Mouse (Mus musculus) limb, embryonic 13.5 days (tissue): ENCODE measurements around the gene Lrrc51. TPM values are rescaled to one million over a fixed set of nuclear protein-coding genes. Genes with fewer than 3 reads are reported as not detected.

Source experiments
- ATAC-seq: fragments of 200-750 bp; cut with Nextera tagmentation; 2 replicates; pipeline ENCODE4 v1.8.0; 2017; ENCODE audit warnings: low read depth, moderate number of reproducible peaks, moderate TSS enrichment; ENCODE audit not compliant: low FRiP score
- H3K27ac ChIP-seq: fragments of 300-500 bp; sonication (generic); 2 replicates; pipeline ENCODE4 v1.5.1; 2015; ENCODE audit warnings: inconsistent platforms, mild to moderate bottlenecking, moderate library complexity
- H3K27me3 ChIP-seq: fragments of 300-500 bp; sonication (generic); 2 replicates; pipeline ENCODE4 v1.6.1; 2015; ENCODE audit warnings: mild to moderate bottlenecking, inconsistent platforms
- H3K36me3 ChIP-seq: fragments of 300-500 bp; sonication (generic); 2 replicates; pipeline ENCODE4 v1.6.1; 2015; ENCODE audit warnings: inconsistent platforms, mild to moderate bottlenecking, moderate library complexity
- H3K4me1 ChIP-seq: fragments of 300-500 bp; sonication (generic); 2 replicates; pipeline ENCODE4 v1.6.1; 2015; ENCODE audit warnings: inconsistent platforms
- H3K4me2 ChIP-seq: fragments of 300-500 bp; sonication (generic); replicated peaks from 2 replicates; pipeline ENCODE4 v1.6.1; 2015; ENCODE audit warnings: inconsistent platforms, mild to moderate bottlenecking, moderate library complexity
- H3K4me3 ChIP-seq: fragments of 300-500 bp; sonication (generic); 2 replicates; pipeline ENCODE4 v1.5.1; 2015; ENCODE audit warnings: moderate library complexity, mild to moderate bottlenecking, inconsistent platforms
- H3K9ac ChIP-seq: fragments of 300-500 bp; sonication (generic); 2 replicates; pipeline ENCODE4 v1.6.1; 2015; ENCODE audit warnings: mild to moderate bottlenecking, inconsistent platforms
- H3K9me3 ChIP-seq: fragments of 300-500 bp; sonication (generic); 2 replicates; pipeline ENCODE4 v1.6.1; 2016; ENCODE audit warnings: inconsistent platforms
- WGBS: fragments of 180-500 bp; shearing (Covaris S2); methylation state at CpG from one replicate; pipeline ENCODE4 v1.1.7; 2015; 5-methylcytosine and 5-hydroxymethylcytosine counted together
- polyA plus RNA-seq: library from polyadenylated mRNA; unstranded; fragments of >200 nt; fragmentation: Nextera tagmentation; extraction: Ambion mirVana; gene quantifications from 2 replicates; pipeline ENCODE4 v1.2.1, GENCODE M21; 2015

Gene Lrrc51
- 8.2 and 13.4 TPM in 2 replicates for polyA plus RNA-seq

DNA sequence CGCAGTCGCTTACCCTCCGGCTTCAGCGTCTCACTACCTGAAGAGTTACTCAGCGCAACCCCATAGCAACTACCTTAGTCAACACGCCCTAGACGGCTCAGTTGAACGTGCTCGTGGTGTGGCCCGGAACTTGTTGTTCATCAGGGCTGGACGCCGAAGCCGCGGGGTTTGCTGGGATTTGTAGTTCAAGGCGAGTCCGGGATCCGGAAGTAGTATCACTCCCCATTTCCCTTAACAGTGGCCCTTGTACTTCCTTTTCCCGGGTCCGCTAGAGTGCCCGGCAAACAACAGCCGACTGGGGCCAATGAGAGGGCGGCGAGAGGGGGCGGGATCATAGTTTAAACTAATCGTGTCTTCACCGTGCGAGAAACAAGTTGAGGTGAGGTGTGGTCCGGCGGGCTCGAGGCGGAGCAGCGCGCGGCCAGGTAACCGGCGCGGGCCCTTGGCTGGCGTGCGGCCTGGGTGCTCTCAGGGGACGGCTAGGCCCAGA lies at the start of gene Lrrc51, which contains the start of gene Numa1:
Gene Lrrc51 (minus strand): TSS at position 145 of the 490 bp plus-strand sequence.
Gene Numa1 (plus strand): TSS at position 361 of the 490 bp plus-strand sequence.
- peak within 1 kb of the TSS; percentile 75 for H3K4me2 ChIP-seq
- peak within 1 kb of the TSS; percentile 77 for H3K4me3 ChIP-seq
- H3K36me3 ChIP-seq = 0 out of 2 replicates have a peak, but pooled peaks cover 4% of the 10 kb centered on the region
- H3K27ac ChIP-seq = peak within 1 kb of the TSS; percentile 77
- WGBS = under 1% methylated on average over 40 of the region's 40 CpGs
- peaks cover 22% of the 10 kb centered on the region for H3K4me1 ChIP-seq
- no peaks in the 10 kb centered on the region for H3K9me3 ChIP-seq
- ATAC-seq = peak; percentile 99
- no peaks in the 10 kb centered on the region for H3K27me3 ChIP-seq
- H3K9ac ChIP-seq = peak within 1 kb of the TSS; percentile 81

DNA sequence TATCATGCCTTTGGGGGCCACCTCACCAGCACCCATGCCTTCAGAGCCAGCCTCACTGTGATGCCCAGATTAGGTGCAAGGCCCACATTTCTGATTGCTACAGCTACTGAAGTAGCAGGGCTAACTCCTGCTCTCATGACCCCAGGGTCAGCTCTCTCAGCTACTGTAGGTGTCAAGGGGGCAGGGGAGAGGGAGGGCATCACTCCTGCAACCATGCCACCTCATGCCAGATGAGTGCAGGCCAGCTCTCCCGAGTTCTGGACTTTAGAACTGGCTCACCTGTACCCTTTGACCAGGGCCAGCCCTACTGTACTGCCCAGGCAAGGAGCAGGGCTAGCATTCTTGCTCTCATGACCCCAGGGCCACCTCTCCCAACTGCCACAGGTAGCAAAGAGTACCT lies 49.0 kb upstream of the Lrrc51 start:
- H3K9ac ChIP-seq = no peak overlapping the region
- no peak for ATAC-seq
- no peaks in the 10 kb centered on the region for H3K4me1 ChIP-seq
- 85% methylated on average over 1 of the region's 1 CpGs for WGBS
- H3K27me3 ChIP-seq = no peaks in the 10 kb centered on the region
- H3K4me3 ChIP-seq = no peak overlapping the region
- peaks cover 57% of the 10 kb centered on the region for H3K36me3 ChIP-seq
- no peaks in the 10 kb centered on the region for H3K9me3 ChIP-seq
- no peak overlapping the region for H3K27ac ChIP-seq
- no peak overlapping the region for H3K4me2 ChIP-seq

GRCm38 (mm10) chr7:101974505-101974904 lies 40.8 kb upstream of the Lrrc51 start:
- peaks cover 42% of the 10 kb centered on the region for H3K4me1 ChIP-seq
- H3K9ac ChIP-seq = no peak overlapping the region
- no peak overlapping the region for H3K4me3 ChIP-seq
- no peak for ATAC-seq
- H3K27ac ChIP-seq = peak overlapping the region; percentile 79
- no peaks in the 10 kb centered on the region for H3K9me3 ChIP-seq
- no peaks in the 10 kb centered on the region for H3K27me3 ChIP-seq
- WGBS = 15% methylated on average over 2 of the region's 2 CpGs
- H3K36me3 ChIP-seq = peaks cover 25% of the 10 kb centered on the region
- H3K4me2 ChIP-seq = peak overlapping the region; percentile 77

DNA sequence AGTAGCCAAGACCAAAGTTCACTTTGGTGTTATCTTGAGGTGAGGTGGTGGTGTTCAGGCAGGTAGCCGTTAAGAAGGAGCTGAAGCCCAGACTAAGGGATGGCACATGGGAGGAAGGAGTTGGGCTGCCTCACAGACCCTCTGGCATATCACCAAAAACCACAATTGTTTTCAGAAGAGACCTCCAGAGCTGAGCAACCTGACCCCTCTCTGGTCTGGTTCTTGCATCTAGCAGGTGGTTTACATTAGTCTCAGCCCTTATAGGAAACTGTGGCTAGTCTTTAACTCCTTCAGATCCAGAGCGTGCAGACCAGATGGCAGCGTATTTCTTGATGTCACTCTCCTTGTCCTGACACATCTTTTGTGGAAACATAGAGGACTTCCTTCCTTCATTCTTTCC lies 40.0 kb upstream of the Lrrc51 start:
- H3K4me2 ChIP-seq = peak overlapping the region; percentile 77
- no peak overlapping the region; the same call in 1 of the 2 replicates for H3K9ac ChIP-seq
- no peak for ATAC-seq
- H3K36me3 ChIP-seq = peaks cover 22% of the 10 kb centered on the region
- peak overlapping the region; percentile 79 for H3K27ac ChIP-seq
- H3K4me3 ChIP-seq = no peak overlapping the region
- WGBS = 19% methylated on average over 3 of the region's 3 CpGs
- H3K4me1 ChIP-seq = peaks cover 46% of the 10 kb centered on the region
- no peaks in the 10 kb centered on the region for H3K9me3 ChIP-seq
- no peaks in the 10 kb centered on the region for H3K27me3 ChIP-seq

GRCm38 (mm10) chr7:101971721-101972120 lies 38.0 kb upstream of the Lrrc51 start:
- H3K9me3 ChIP-seq = no peaks in the 10 kb centered on the region
- H3K9ac ChIP-seq = peak overlapping the region; percentile 94
- H3K4me3 ChIP-seq = peak overlapping the region; percentile 75
- no peaks in the 10 kb centered on the region for H3K27me3 ChIP-seq
- peaks cover 63% of the 10 kb centered on the region for H3K4me1 ChIP-seq
- ATAC-seq = no peak
- peaks cover 11% of the 10 kb centered on the region; the same call in 1 of the 2 replicates for H3K36me3 ChIP-seq
- WGBS = 50% methylated on average over 2 of the region's 2 CpGs
- H3K4me2 ChIP-seq = peak overlapping the region; percentile 77
- H3K27ac ChIP-seq = peak overlapping the region; percentile 100

DNA sequence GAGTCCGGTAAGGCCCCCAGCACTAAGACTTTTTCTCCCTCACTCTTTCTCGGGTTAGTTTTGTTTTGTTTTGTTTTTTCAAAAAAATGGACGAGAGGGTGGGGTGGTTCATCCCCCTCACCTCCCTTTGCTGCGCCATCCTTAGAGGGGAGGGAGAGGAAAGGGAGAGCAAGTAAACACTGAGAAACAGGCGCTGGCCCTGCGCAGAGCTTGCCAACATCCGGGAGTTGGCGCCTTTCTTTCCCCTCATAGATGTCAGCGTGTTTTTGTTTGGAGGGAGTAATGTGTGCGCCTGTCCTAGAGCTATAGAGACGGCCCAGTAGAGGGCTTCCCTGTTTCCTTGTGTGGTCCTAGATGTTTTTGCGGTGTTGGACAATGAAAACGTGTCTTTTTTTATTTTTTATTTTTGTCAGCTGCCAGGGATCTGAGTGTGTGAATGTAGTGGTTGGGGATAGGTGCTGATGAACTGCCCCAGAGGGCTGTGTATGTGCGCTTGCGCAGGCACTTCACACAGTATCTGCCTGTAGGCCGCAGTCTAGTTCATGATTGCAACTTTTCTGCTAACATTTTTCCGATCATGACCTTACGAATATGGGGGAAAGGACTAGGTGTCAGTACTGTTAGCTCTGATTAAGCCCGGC lies 37.2 kb upstream of the Lrrc51 start:
- peak overlapping the region; percentile 94 for H3K9ac ChIP-seq
- 2% methylated on average over 19 of the region's 19 CpGs for WGBS
- H3K27ac ChIP-seq = peak overlapping the region; percentile 100
- H3K9me3 ChIP-seq = no peaks in the 10 kb centered on the region
- H3K4me3 ChIP-seq = peak overlapping the region; percentile 75
- H3K27me3 ChIP-seq = no peaks in the 10 kb centered on the region
- H3K4me1 ChIP-seq = peaks cover 67% of the 10 kb centered on the region
- peaks cover 4% of the 10 kb centered on the region; the same call in 1 of the 2 replicates for H3K36me3 ChIP-seq
- peak overlapping the region; percentile 77 for H3K4me2 ChIP-seq
- ATAC-seq = peak; percentile 49

DNA sequence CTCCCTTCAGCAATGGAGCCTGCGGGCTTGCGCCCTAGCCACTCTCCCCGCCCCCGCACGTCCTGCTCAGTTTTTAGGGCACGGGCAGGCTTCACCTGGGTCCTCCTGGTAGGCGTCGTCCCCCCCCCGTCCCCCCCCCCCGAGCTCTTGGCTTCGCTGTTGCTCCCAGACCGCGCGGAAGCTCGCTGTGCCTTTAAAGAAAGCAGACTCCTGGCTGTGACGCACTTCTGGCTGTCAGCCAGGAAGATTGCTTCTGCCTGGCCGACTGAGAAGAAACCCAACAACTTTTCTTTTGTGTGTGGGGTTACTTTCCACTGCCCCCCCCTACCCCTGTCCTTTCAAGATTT lies 36.7 kb upstream of the Lrrc51 start:
- Histone ChIP-seq H3K27me3 (no peaks in the 10 kb centered on the region), H3K4me1 (peaks cover 67% of the 10 kb centered on the region), H3K36me3 (peaks cover 4% of the 10 kb centered on the region; the same call in 1 of the 2 replicates), H3K27ac (peak overlapping the region; percentile 100), H3K9me3 (no peaks in the 10 kb centered on the region), H3K4me2 (peak overlapping the region; percentile 77), H3K9ac (peak overlapping the region; percentile 94), H3K4me3 (peak overlapping the region; percentile 75)
- 0% methylated on average over 10 of the region's 17 CpGs for WGBS
- ATAC-seq = peak; percentile 79

- Histone ChIP-seq H3K4me3 (peak overlapping the region; percentile 75), H3K9ac (peak overlapping the region; percentile 94), H3K27ac (peak overlapping the region; percentile 100), H3K9me3 (no peaks in the 10 kb centered on the region), H3K4me1 (peaks cover 62% of the 10 kb centered on the region), H3K4me2 (peak overlapping the region; percentile 77), H3K27me3 (no peaks in the 10 kb centered on the region), H3K36me3 (no peaks in the 10 kb centered on the region)
- peak; percentile 88 for ATAC-seq
- WGBS = under 1% methylated on average over 45 of the region's 53 CpGs
Measured at GRCm38 (mm10) chr7:101969694-101970428, 36.2 kb upstream of the Lrrc51 start.

GRCm38 (mm10) chr7:101968751-101969150 lies 35.1 kb upstream of the Lrrc51 start:
- Histone ChIP-seq H3K4me1 (peaks cover 50% of the 10 kb centered on the region), H3K36me3 (no peaks in the 10 kb centered on the region), H3K4me2 (peak overlapping the region; percentile 77), H3K9ac (peak overlapping the region; percentile 94), H3K4me3 (0 out of 2 replicates have a peak overlapping the region, but pooled peaks have one; percentile 75), H3K9me3 (no peaks in the 10 kb centered on the region), H3K27me3 (no peaks in the 10 kb centered on the region), H3K27ac (peak overlapping the region; percentile 100; the same call in 1 of the 2 replicates)
- no peak for ATAC-seq
- 54% methylated on average over 2 of the region's 2 CpGs for WGBS

DNA sequence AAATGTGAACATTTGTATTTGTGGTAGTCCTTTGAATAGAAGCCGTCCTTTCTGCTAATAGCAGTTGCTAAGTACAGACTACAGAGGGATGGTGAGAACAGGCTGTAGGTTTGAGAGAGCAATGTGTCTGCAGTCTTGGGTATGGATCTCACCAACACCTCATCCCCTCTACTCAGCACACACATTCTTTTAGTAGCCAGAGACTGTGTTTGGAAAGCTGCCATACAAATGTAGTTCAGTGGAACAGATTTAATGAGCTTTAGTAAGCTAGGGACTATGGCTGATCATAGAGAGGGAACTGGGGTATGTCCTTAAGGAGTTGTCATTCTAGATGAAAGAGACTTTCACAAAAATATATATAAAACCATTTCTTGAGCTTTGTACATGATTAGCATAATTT lies 33.6 kb upstream of the Lrrc51 start:
- no peak overlapping the region for H3K27ac ChIP-seq
- WGBS = 82% methylated on average over 1 of the region's 1 CpGs

DNA sequence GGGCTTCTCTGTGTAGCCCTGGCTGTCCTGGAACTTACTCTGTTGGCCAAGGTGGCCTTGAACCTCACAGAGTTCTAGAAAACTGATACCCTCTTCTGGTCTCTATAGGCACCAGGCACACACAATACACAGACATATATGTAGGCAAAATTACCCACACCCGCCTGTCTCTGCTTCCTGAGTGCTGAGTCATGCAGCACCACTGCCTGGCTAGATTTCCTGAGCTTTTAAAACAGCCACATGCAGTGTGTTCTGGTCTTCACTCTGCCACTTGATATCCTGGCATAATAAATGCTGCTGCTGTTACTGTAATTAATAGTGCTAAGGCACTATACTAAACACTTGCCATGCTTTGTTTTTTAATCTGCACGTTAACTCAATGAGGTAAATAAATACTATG lies 31.9 kb upstream of the Lrrc51 start:
- H3K4me2 ChIP-seq = no peak overlapping the region
- H3K9ac ChIP-seq = no peak overlapping the region
- no peaks in the 10 kb centered on the region for H3K9me3 ChIP-seq
- no peaks in the 10 kb centered on the region for H3K27me3 ChIP-seq
- H3K27ac ChIP-seq = no peak overlapping the region
- 51% methylated on average over 2 of the region's 2 CpGs for WGBS
- ATAC-seq = no peak
- peaks cover 25% of the 10 kb centered on the region for H3K4me1 ChIP-seq
- H3K4me3 ChIP-seq = no peak overlapping the region
- H3K36me3 ChIP-seq = no peaks in the 10 kb centered on the region

More for the DNA sequence above, 33.6 kb upstream of the Lrrc51 start:
- Histone ChIP-seq H3K4me1 (peaks cover 36% of the 10 kb centered on the region), H3K36me3 (no peaks in the 10 kb centered on the region), H3K27me3 (no peaks in the 10 kb centered on the region), H3K9ac (no peak overlapping the region), H3K9me3 (no peaks in the 10 kb centered on the region), H3K4me3 (no peak overlapping the region), H3K4me2 (no peak overlapping the region)
- no peak for ATAC-seq

DNA sequence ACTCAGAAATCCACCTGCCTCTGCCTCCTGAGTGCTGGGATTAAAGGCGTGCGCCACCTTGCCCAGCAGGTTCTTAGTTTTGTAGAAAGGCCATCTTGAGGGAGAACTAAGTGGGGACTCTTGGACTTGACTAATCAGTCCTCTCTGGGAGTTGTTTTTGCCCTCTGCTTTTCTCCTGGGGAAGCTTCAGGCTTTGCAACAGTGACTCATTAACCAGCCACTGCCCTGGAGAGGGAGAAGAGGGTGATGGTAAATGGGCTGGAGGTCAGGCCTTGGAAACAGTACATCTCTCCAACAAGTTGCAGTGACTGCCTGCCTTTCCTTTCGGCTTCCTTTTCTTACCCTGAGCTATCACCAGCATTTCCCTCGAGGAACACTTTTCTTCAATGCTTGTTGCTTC lies 30.9 kb upstream of the Lrrc51 start:
- H3K4me2 ChIP-seq = no peak overlapping the region
- no peaks in the 10 kb centered on the region for H3K9me3 ChIP-seq
- H3K4me3 ChIP-seq = no peak overlapping the region
- H3K4me1 ChIP-seq = peaks cover 25% of the 10 kb centered on the region
- H3K9ac ChIP-seq = no peak overlapping the region
- no peak overlapping the region for H3K27ac ChIP-seq
- WGBS = 91% methylated on average over 4 of the region's 4 CpGs
- no peak for ATAC-seq
- H3K36me3 ChIP-seq = no peaks in the 10 kb centered on the region
- no peaks in the 10 kb centered on the region for H3K27me3 ChIP-seq
